Mouse (Mus musculus) embryonic facial prominence, embryonic 11.5 days (tissue): ENCODE results near the gene Gng12. TPM values are rescaled to one million over a fixed set of nuclear protein-coding genes. Genes with fewer than 3 reads are reported as not detected.

Experiments used
- ATAC-seq: fragments of 200-750 bp; cut with Nextera tagmentation; replicated peaks from 2 replicates; pipeline ENCODE4 v1.8.0; 2017; ENCODE audit warnings: low read depth; ENCODE audit not compliant: insufficient number of reproducible peaks, low FRiP score, low TSS enrichment
- DNase-seq: peaks from one replicate; pipeline ENCODE4 v3.0.0-alpha.2; 2015; ENCODE audit warnings: low spot score
- H3K27ac ChIP-seq: fragments of 300-500 bp; sonication (generic); replicated peaks from 2 replicates; pipeline ENCODE4 v1.5.1; 2014; ENCODE audit warnings: mild to moderate bottlenecking, low read depth, low read length, control low read depth
- H3K27me3 ChIP-seq: fragments of 300-500 bp; sonication (generic); 2 replicates; pipeline ENCODE4 v1.6.1; 2014; ENCODE audit warnings: mild to moderate bottlenecking, low read length, moderate library complexity, mixed read lengths; ENCODE audit not compliant: control insufficient read depth, insufficient read depth
- H3K36me3 ChIP-seq: fragments of 300-500 bp; sonication (generic); replicated peaks from 2 replicates; pipeline ENCODE4 v1.6.1; 2014; ENCODE audit warnings: low read depth, mild to moderate bottlenecking, low read length, moderate library complexity, mixed read lengths; ENCODE audit not compliant: control insufficient read depth, insufficient read depth
- H3K4me1 ChIP-seq: fragments of 300-500 bp; sonication (generic); 2 replicates; pipeline ENCODE4 v1.6.1; 2014; ENCODE audit warnings: low read length, mixed read lengths; ENCODE audit not compliant: control insufficient read depth, insufficient read depth
- H3K4me2 ChIP-seq: fragments of 300-500 bp; sonication (generic); 2 replicates; pipeline ENCODE4 v1.6.1; 2014; ENCODE audit warnings: low read depth, mild to moderate bottlenecking, control low read depth, low read length, moderate library complexity
- H3K4me3 ChIP-seq: fragments of 300-500 bp; sonication (generic); 2 replicates; pipeline ENCODE4 v1.5.1; 2014; ENCODE audit warnings: low read depth, low read length, control low read depth
- H3K9ac ChIP-seq: fragments of 300-500 bp; sonication (generic); replicated peaks from 2 replicates; pipeline ENCODE4 v1.6.1; 2014; ENCODE audit warnings: mild to moderate bottlenecking, control low read depth, low read length
- H3K9me3 ChIP-seq: fragments of 300-500 bp; sonication (generic); replicated peaks from 2 replicates; pipeline ENCODE4 v1.6.1; 2016; ENCODE audit warnings: mild to moderate bottlenecking, low read length, inconsistent platforms, mixed read lengths; ENCODE audit not compliant: control insufficient read depth
- WGBS: fragments of 180-500 bp; shearing (Covaris S2); extraction: QIAGEN DNeasy Blood & Tissue Kit; methylation state at CpG from one replicate; pipeline ENCODE4 v1.1.7; 2014; 5-methylcytosine and 5-hydroxymethylcytosine counted together
- polyA plus RNA-seq: library from polyadenylated mRNA; unstranded; fragments of >200 nt; fragmentation: Nextera tagmentation; extraction: Ambion mirVana; gene quantifications from 2 replicates; pipeline ENCODE4 v1.2.1, GENCODE M21; 2014

The Gng12 gene
- polyA plus RNA-seq, 1 experiment from 2014 or later, result 67.0 TPM

GRCm38 (mm10) chr6:66922501-66922900 is 26.3 kb downstream of the Gng12 start:
- Histone ChIP-seq H3K9me3 (no peaks in the 10 kb centered on the region), H3K9ac (no peak overlapping the region), H3K36me3 (no peaks in the 10 kb centered on the region), H3K27me3 (no peaks in the 10 kb centered on the region), H3K27ac (no peak overlapping the region), H3K4me1 (no peaks in the 10 kb centered on the region), H3K4me3 (no peak overlapping the region), H3K4me2 (no peak overlapping the region)
- ATAC-seq (no peak), DNase-seq (no peak)
- 88% methylated on average over 7 of the region's 7 CpGs for WGBS

- H3K4me1 ChIP-seq, result no peaks in the 10 kb centered on the region
- no peak overlapping the region for H3K27ac ChIP-seq
- 92% methylated on average over 4 of the region's 4 CpGs for WGBS
- H3K4me3 ChIP-seq, result no peak overlapping the region
- no peak overlapping the region for H3K4me2 ChIP-seq
- H3K27me3 ChIP-seq, result no peaks in the 10 kb centered on the region
- no peak overlapping the region for H3K9ac ChIP-seq
- H3K9me3 ChIP-seq, result no peaks in the 10 kb centered on the region
- DNase-seq (no peak), ATAC-seq (no peak)
- no peaks in the 10 kb centered on the region for H3K36me3 ChIP-seq
These were observed 27.7 kb downstream of the Gng12 start for GRCm38 (mm10) chr6:66923851-66924250.

GRCm38 (mm10) chr6:66924315-66924965 is 28.2 kb downstream of the Gng12 start:
- no peak for ATAC-seq

DNA sequence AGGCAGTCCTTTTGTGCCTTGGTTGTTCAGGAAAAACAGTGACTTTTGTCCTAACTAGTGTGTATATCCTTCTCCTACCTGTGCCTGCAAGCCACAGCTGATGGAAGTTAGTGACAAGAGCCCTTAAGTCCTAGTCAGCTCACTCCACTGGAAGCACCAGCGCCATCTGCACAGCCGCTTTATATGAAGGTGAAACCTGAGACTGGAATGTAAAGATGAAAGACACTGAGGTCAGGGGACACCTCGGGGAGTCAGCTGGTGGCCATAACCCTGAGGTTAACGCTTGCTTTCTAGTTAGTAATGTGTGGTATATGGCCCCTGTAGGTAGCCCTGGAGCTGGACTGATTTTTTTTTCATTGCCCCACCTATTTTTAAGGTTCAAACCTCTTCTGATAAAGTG is 30.1 kb downstream of the Gng12 start:
- Histone ChIP-seq H3K36me3 (no peaks in the 10 kb centered on the region), H3K4me1 (no peaks in the 10 kb centered on the region), H3K9me3 (no peaks in the 10 kb centered on the region), H3K27me3 (no peaks in the 10 kb centered on the region), H3K27ac (no peak overlapping the region), H3K4me3 (no peak overlapping the region), H3K9ac (no peak overlapping the region), H3K4me2 (no peak overlapping the region)
- DNase-seq (peak; percentile 59), ATAC-seq (no peak)
- WGBS, result 7% methylated on average over 4 of the region's 4 CpGs

More at GRCm38 (mm10) chr6:66924315-66924965, 28.2 kb downstream of the Gng12 start:
- H3K4me2 ChIP-seq, result no peak overlapping the region
- H3K36me3 ChIP-seq, result no peaks in the 10 kb centered on the region
- no peaks in the 10 kb centered on the region for H3K9me3 ChIP-seq
- H3K27me3 ChIP-seq, result no peaks in the 10 kb centered on the region
- DNase-seq, result no peak
- H3K9ac ChIP-seq, result no peak overlapping the region
- WGBS, result 85% methylated on average over 7 of the region's 7 CpGs
- H3K4me1 ChIP-seq, result no peaks in the 10 kb centered on the region
- no peak overlapping the region for H3K4me3 ChIP-seq
- no peak overlapping the region for H3K27ac ChIP-seq

GRCm38 (mm10) chr6:66928972-66929645 is 32.9 kb downstream of the Gng12 start:
- H3K4me2 ChIP-seq, result no peak overlapping the region
- no peaks in the 10 kb centered on the region for H3K9me3 ChIP-seq
- no peak overlapping the region for H3K27ac ChIP-seq
- no peaks in the 10 kb centered on the region for H3K4me1 ChIP-seq
- H3K9ac ChIP-seq, result no peak overlapping the region
- H3K36me3 ChIP-seq, result no peaks in the 10 kb centered on the region
- H3K27me3 ChIP-seq, result no peaks in the 10 kb centered on the region
- DNase-seq (no peak), ATAC-seq (no peak)
- no peak overlapping the region for H3K4me3 ChIP-seq
- 77% methylated on average over 2 of the region's 2 CpGs for WGBS

GRCm38 (mm10) chr6:66929694-66930093 is 33.5 kb downstream of the Gng12 start:
- ATAC-seq (no peak), DNase-seq (no peak)
- Histone ChIP-seq H3K9ac (no peak overlapping the region), H3K27ac (no peak overlapping the region), H3K4me3 (no peak overlapping the region), H3K36me3 (no peaks in the 10 kb centered on the region), H3K4me1 (no peaks in the 10 kb centered on the region), H3K4me2 (no peak overlapping the region), H3K9me3 (no peaks in the 10 kb centered on the region), H3K27me3 (no peaks in the 10 kb centered on the region)
- 51% methylated on average over 7 of the region's 7 CpGs for WGBS

DNA sequence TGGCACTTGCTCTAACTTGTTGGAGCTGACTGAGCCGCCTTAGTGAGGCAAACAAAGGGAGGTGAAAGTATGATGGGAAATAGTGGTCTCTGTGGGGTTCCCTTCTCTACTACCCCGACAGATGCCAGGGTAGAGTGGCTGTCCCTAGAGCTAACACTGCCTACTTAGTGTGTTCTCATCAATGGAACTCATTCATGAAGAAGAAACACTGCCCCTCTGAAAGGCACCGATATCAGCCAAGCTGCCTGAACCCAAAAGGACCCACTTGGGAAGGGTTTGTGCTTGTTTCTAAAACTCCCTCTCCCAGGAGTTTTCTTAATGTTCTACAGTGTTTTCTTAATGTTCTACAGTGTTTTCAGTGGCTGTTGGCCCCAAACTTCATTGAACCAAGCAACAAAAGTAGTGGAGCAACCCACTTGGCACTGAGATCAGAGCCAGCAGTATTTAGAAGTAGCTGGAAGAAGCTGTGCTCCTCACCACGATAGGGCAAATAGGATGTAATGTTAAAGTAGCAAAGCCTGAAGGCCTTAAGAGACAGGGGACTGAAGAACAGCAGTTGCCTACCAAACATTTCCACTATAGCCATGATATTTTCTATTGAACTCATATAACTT is 36.1 kb downstream of the Gng12 start:
- no peaks in the 10 kb centered on the region for H3K36me3 ChIP-seq
- H3K4me1 ChIP-seq, result no peaks in the 10 kb centered on the region
- no peaks in the 10 kb centered on the region for H3K27me3 ChIP-seq
- 66% methylated on average over 4 of the region's 4 CpGs for WGBS
- H3K9me3 ChIP-seq, result no peaks in the 10 kb centered on the region
- ATAC-seq, result no peak
- H3K27ac ChIP-seq, result no peak overlapping the region
- DNase-seq, result no peak
- no peak overlapping the region for H3K4me2 ChIP-seq
- no peak overlapping the region for H3K4me3 ChIP-seq
- H3K9ac ChIP-seq, result no peak overlapping the region

DNA sequence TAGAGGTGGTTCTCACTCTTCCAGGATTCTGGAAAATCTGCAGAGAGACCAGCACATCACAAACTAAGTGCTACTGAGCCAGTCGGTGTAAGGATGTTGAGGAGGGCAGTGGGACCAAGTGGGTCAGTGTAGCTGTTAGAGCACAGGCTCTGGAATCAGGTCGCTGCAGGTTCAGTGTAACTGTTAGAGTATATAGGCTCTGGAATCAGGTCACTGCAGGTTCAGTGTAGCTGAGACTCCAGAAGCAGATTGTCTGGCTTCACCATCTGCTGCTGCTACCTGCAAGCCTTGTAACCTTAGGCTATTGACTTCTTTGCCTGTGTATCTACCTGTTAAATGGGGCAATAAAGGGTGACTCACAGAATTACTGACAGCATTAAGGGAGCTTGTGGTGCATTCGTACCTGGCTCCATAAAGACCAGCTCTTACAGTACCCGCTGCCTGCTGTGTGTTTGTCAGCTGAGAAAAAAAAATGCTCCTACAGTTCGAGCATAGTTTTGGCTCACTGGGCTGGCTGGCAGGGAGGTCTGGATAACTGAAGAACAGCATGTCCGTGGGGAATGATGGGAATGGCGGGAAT is 44.5 kb downstream of the Gng12 start:
- H3K9me3 ChIP-seq, result no peaks in the 10 kb centered on the region
- no peaks in the 10 kb centered on the region for H3K27me3 ChIP-seq
- H3K4me2 ChIP-seq, result no peak overlapping the region
- 79% methylated on average over 7 of the region's 7 CpGs for WGBS
- DNase-seq, result no peak
- no peak for ATAC-seq
- no peak overlapping the region for H3K4me3 ChIP-seq
- no peaks in the 10 kb centered on the region; the same call in 1 of the 2 replicates for H3K4me1 ChIP-seq
- H3K27ac ChIP-seq, result no peak overlapping the region
- no peaks in the 10 kb centered on the region for H3K36me3 ChIP-seq
- no peak overlapping the region for H3K9ac ChIP-seq
